Mouse (Mus musculus) neural tube, embryonic 15.5 days (tissue): Measurements from ENCODE around the gene Fam19a2. TPM values are rescaled to one million over a fixed set of nuclear protein-coding genes. Genes with fewer than 3 reads are reported as not detected.

Experiments
- ATAC-seq: fragments of 200-750 bp; cut with Nextera tagmentation; 2 replicates; pipeline ENCODE4 v1.8.0; 2017; ENCODE audit warnings: mild to moderate bottlenecking, moderate TSS enrichment, moderate library complexity; ENCODE audit not compliant: low FRiP score
- H3K27ac ChIP-seq: fragments of 300-500 bp; sonication (generic); replicated peaks from 2 replicates; pipeline ENCODE4 v1.5.1; 2015; ENCODE audit warnings: mild to moderate bottlenecking, inconsistent platforms
- H3K27me3 ChIP-seq: fragments of 300-500 bp; sonication (generic); replicated peaks from 2 replicates; pipeline ENCODE4 v1.6.1; 2015; ENCODE audit warnings: inconsistent platforms
- H3K36me3 ChIP-seq: fragments of 300-500 bp; sonication (generic); 2 replicates; pipeline ENCODE4 v1.6.1; 2015; ENCODE audit warnings: inconsistent platforms
- H3K4me1 ChIP-seq: fragments of 300-500 bp; sonication (generic); 2 replicates; pipeline ENCODE4 v1.6.1; 2015; ENCODE audit warnings: inconsistent platforms
- H3K4me2 ChIP-seq: fragments of 300-500 bp; sonication (generic); 2 replicates; pipeline ENCODE4 v1.6.1; 2015; ENCODE audit warnings: inconsistent platforms, mild to moderate bottlenecking, moderate library complexity
- H3K4me3 ChIP-seq: fragments of 300-500 bp; sonication (generic); replicated peaks from 2 replicates; pipeline ENCODE4 v1.5.1; 2015; ENCODE audit warnings: mild to moderate bottlenecking, inconsistent platforms
- H3K9ac ChIP-seq: fragments of 300-500 bp; sonication (generic); replicated peaks from 2 replicates; pipeline ENCODE4 v1.6.1; 2015; ENCODE audit warnings: mild to moderate bottlenecking, inconsistent platforms
- H3K9me3 ChIP-seq: fragments of 300-500 bp; sonication (generic); replicated peaks from 2 replicates; pipeline ENCODE4 v1.6.1; 2016; ENCODE audit warnings: inconsistent platforms
- WGBS: fragments of 180-500 bp; shearing (Covaris S2); methylation state at CpG from one replicate; pipeline ENCODE4 v1.1.7; 2015; ENCODE audit warnings: mixed read lengths; 5-methylcytosine and 5-hydroxymethylcytosine counted together
- polyA plus RNA-seq: library from polyadenylated mRNA; unstranded; fragments of >200 nt; fragmentation: Nextera tagmentation; extraction: Ambion mirVana; gene quantifications from 2 replicates; pipeline ENCODE4 v1.2.1, GENCODE M21; 2015

The Fam19a2 gene
- polyA plus RNA-seq, 1 experiment from 2014 or later = 47.1 TPM

- Histone ChIP-seq H3K9me3 (no peaks in the 10 kb centered on the region), H3K9ac (no peak overlapping the region), H3K4me3 (no peak overlapping the region), H3K27me3 (no peaks in the 10 kb centered on the region), H3K36me3 (no peaks in the 10 kb centered on the region), H3K27ac (no peak overlapping the region), H3K4me2 (no peak overlapping the region), H3K4me1 (peaks cover 6% of the 10 kb centered on the region; the same call in 1 of the 2 replicates)
- ATAC-seq = no peak
- WGBS = 81% methylated on average over 9 of the region's 9 CpGs
These were observed 131.6 kb downstream of the Fam19a2 start for GRCm38 (mm10) chr10:123395429-123395828.

DNA sequence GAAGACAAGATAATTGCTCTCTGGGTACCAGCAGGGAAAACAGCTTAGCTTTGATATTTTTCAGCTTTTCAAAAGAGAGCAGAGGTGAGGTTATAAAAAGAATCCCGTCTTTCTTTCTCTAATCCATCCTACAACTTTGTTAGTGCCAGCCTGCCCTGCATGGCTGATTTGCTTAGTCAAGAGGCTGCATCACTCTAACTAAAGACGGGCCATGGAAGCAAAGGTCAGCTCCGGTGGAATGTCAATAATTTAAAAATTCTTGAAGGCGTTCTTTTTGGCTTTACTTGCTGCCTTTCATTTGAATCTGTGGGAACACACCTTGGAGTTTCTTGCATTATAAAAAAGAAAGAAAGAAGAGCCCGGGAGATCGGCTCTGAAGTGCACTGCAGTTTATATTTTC, 134.3 kb downstream of the Fam19a2 start:
- Histone ChIP-seq H3K9me3 (no peaks in the 10 kb centered on the region), H3K27ac (no peak overlapping the region), H3K27me3 (no peaks in the 10 kb centered on the region), H3K4me1 (peaks cover 6% of the 10 kb centered on the region; the same call in 1 of the 2 replicates), H3K4me3 (no peak overlapping the region), H3K36me3 (no peaks in the 10 kb centered on the region), H3K9ac (no peak overlapping the region), H3K4me2 (no peak overlapping the region)
- WGBS = 53% methylated on average over 6 of the region's 6 CpGs
- ATAC-seq = no peak

DNA sequence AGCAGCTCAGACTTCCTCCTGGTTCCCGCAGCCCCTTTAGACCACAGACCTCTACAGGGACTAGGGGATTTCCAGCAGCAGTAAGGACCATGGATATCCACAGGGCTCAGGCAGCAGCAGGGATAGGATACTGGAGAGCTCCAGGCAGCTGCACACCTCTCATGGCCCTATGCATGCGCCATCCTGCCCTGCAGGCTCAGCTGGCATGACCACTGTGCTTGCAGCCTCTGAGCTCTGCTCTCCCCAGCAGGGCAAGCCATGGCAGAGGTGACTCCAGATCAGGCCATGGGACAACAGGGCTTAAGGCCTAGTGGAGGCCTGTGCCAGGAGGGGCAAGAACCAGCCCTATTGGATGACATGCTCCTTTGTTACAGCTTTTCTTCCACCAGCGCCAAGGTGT, 137.4 kb downstream of the Fam19a2 start:
- 0 out of 2 replicates have a peak, but pooled peaks cover 4% of the 10 kb centered on the region for H3K9me3 ChIP-seq
- H3K4me3 ChIP-seq = no peak overlapping the region
- no peaks in the 10 kb centered on the region for H3K36me3 ChIP-seq
- H3K27ac ChIP-seq = no peak overlapping the region
- no peaks in the 10 kb centered on the region for H3K27me3 ChIP-seq
- H3K4me2 ChIP-seq = no peak overlapping the region
- ATAC-seq = no peak
- peaks cover 6% of the 10 kb centered on the region; the same call in 1 of the 2 replicates for H3K4me1 ChIP-seq
- 91% methylated on average over 3 of the region's 3 CpGs for WGBS
- H3K9ac ChIP-seq = no peak overlapping the region

- Histone ChIP-seq H3K9ac (no peak overlapping the region), H3K36me3 (no peaks in the 10 kb centered on the region), H3K4me3 (no peak overlapping the region), H3K4me2 (no peak overlapping the region), H3K27me3 (no peaks in the 10 kb centered on the region), H3K27ac (no peak overlapping the region), H3K4me1 (peaks cover 6% of the 10 kb centered on the region; the same call in 1 of the 2 replicates), H3K9me3 (0 out of 2 replicates have a peak, but pooled peaks cover 4% of the 10 kb centered on the region)
- no peak for ATAC-seq
- 40% methylated on average over 3 of the region's 3 CpGs for WGBS
These were observed 138.7 kb downstream of the Fam19a2 start for GRCm38 (mm10) chr10:123402460-123402859.

DNA sequence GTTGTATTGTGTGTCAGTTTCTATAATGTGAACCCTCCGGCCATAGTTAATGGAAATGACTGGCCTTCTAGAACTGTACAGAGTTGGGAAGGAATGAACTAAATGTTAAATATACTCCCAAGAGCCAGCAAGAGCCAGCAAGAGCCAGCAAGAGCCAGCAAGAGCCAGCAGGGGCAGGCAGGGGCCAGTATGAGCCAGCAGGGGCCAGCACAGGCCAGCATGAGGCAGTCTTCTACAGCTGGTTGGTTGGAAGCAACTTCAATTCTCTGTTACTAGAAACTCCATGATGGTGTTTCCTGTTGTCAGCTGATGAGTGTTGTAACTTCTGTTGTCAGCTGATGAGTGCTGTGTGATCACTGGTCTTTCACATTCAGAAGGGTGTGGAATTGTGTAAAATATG, 151.2 kb downstream of the Fam19a2 start:
- Histone ChIP-seq H3K4me3 (no peak overlapping the region), H3K27me3 (no peaks in the 10 kb centered on the region), H3K36me3 (no peaks in the 10 kb centered on the region), H3K4me2 (no peak overlapping the region), H3K9ac (no peak overlapping the region), H3K4me1 (peaks cover 8% of the 10 kb centered on the region), H3K27ac (no peak overlapping the region), H3K9me3 (no peaks in the 10 kb centered on the region)
- WGBS = 94% methylated on average over 1 of the region's 1 CpGs
- ATAC-seq = no peak

DNA sequence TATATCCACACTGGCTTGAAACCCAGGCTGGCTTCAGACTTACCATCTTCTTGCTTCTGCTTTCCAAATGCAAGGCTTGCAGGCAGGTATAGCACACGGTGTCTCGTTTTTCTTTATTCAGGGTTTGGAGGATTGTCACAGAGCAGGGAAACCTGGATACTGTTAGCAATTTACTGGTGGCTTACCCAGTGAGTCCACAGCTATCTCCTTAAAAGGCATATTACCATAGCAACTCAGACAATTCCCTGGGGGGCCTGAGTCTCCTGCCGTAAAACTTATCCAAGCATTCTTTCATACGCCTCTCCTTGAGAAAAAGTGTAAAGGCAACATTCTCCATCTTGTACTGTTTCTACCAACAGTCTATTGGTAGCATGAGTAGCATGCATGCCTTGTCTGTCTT, 152.2 kb downstream of the Fam19a2 start:
- Histone ChIP-seq H3K4me2 (no peak overlapping the region), H3K27ac (no peak overlapping the region; the same call in 1 of the 2 replicates), H3K9ac (no peak overlapping the region), H3K4me1 (peaks cover 8% of the 10 kb centered on the region), H3K36me3 (no peaks in the 10 kb centered on the region), H3K27me3 (no peaks in the 10 kb centered on the region), H3K9me3 (no peaks in the 10 kb centered on the region), H3K4me3 (no peak overlapping the region)
- 35% methylated on average over 4 of the region's 4 CpGs for WGBS
- ATAC-seq = peak; percentile 41; the same call in 1 of the 2 replicates

GRCm38 (mm10) chr10:123418616-123419173, 154.9 kb downstream of the Fam19a2 start:
- WGBS = 75% methylated on average over 7 of the region's 7 CpGs
- Histone ChIP-seq H3K4me2 (no peak overlapping the region), H3K4me3 (no peak overlapping the region), H3K9me3 (no peaks in the 10 kb centered on the region), H3K36me3 (no peaks in the 10 kb centered on the region), H3K9ac (no peak overlapping the region), H3K4me1 (peaks cover 8% of the 10 kb centered on the region), H3K27ac (no peak overlapping the region), H3K27me3 (no peaks in the 10 kb centered on the region)
- ATAC-seq = no peak

GRCm38 (mm10) chr10:123420249-123420648, 156.5 kb downstream of the Fam19a2 start:
- Histone ChIP-seq H3K36me3 (no peaks in the 10 kb centered on the region), H3K9ac (no peak overlapping the region), H3K4me2 (no peak overlapping the region), H3K9me3 (no peaks in the 10 kb centered on the region), H3K27me3 (no peaks in the 10 kb centered on the region), H3K4me1 (peaks cover 8% of the 10 kb centered on the region), H3K4me3 (no peak overlapping the region), H3K27ac (no peak overlapping the region)
- ATAC-seq = no peak
- WGBS = 89% methylated on average over 1 of the region's 1 CpGs

GRCm38 (mm10) chr10:123424482-123424881, 160.7 kb downstream of the Fam19a2 start:
- H3K4me1 ChIP-seq = no peaks in the 10 kb centered on the region
- no peak for ATAC-seq
- no peaks in the 10 kb centered on the region for H3K27me3 ChIP-seq
- H3K4me2 ChIP-seq = no peak overlapping the region
- no peak overlapping the region for H3K27ac ChIP-seq
- no peaks in the 10 kb centered on the region for H3K9me3 ChIP-seq
- no peaks in the 10 kb centered on the region for H3K36me3 ChIP-seq
- 86% methylated on average over 3 of the region's 3 CpGs for WGBS
- no peak overlapping the region for H3K4me3 ChIP-seq
- no peak overlapping the region for H3K9ac ChIP-seq

DNA sequence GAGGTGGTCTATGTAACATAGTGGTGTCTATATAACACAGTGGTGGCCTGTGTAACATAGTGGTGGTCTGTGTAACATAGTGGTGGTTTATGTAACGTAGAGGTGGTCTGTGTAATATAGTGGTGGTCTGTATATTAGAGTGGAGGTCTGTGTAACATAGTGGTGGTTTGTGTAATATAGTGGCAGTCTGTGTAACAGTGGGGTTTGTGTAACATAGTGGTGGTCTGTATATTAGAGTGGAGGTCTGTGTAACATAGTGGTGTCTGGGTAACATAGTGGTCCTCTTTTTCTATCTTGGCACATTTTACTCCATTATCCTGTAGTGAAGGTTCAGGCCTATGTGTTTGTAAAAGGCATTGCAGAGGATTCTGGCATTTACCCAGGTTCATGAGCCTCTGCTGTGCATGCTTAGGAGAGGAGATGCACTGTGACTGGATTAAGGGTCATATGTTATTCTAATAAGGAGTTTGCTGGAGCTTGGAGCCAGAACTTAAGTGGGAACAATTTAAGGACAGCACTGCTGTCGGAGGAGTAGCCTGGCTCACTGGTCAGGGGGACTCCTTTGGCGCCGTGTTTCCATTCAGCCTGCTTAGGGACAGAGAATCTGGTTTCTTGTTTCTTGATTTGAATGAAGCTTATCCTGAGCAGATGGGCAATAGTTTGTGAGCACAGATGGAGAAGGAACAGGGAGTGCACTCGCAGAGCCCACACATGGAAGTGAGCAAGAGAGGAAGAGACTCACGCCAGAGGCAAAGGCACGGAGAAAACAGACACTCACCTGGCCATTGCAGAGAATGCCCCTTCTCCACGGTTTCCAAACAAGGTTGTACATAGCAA, 162.9 kb downstream of the Fam19a2 start:
- no peak for ATAC-seq
- Histone ChIP-seq H3K36me3 (no peaks in the 10 kb centered on the region), H3K4me2 (no peak overlapping the region), H3K27me3 (no peaks in the 10 kb centered on the region), H3K9ac (no peak overlapping the region), H3K27ac (no peak overlapping the region), H3K9me3 (no peaks in the 10 kb centered on the region), H3K4me1 (no peaks in the 10 kb centered on the region), H3K4me3 (no peak overlapping the region)
- WGBS = 79% methylated on average over 8 of the region's 8 CpGs

DNA sequence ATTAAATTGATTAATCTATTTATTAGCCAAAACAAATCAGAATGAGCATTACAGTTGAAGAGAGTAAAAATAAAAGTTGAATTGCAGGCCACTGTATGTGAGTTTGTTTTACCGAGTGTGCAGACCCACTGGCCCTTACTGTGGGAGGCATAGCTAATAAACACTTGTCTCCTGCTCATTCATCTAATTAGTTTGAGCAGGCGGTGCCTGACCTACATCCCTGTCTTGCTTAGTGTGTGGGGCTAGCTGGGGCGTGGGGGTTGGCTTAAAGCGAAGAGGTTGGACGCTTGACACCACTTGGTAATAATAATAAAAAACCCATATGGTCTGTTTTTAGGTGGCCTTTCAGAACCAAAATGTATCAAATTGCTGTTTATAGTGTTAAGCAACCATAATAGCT, 167.8 kb downstream of the Fam19a2 start:
- H3K4me2 ChIP-seq = no peak overlapping the region
- no peaks in the 10 kb centered on the region for H3K27me3 ChIP-seq
- no peaks in the 10 kb centered on the region for H3K4me1 ChIP-seq
- no peak overlapping the region for H3K4me3 ChIP-seq
- no peak overlapping the region for H3K27ac ChIP-seq
- H3K36me3 ChIP-seq = no peaks in the 10 kb centered on the region
- no peaks in the 10 kb centered on the region for H3K9me3 ChIP-seq
- WGBS = 53% methylated on average over 5 of the region's 5 CpGs
- no peak for ATAC-seq
- H3K9ac ChIP-seq = no peak overlapping the region

DNA sequence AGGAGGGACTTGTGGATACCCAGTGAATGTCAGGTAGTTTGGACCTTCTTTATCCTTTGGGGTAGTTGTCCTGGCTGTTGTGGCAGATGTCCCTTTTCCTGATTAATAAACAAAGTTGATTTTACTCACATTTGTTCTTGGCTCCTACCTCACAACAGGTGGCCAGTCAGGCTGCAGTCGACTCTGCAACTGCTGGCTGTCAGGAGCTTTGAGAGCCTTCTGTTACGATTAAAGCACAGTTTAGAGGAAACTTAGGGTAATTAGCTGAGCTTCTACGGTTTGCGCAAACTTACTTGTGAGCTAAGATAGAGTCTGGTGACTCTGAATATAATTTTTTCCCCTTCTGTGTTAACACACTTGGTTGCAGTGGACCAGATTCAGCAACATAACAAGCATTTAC, 173.8 kb downstream of the Fam19a2 start:
- H3K4me1 ChIP-seq = no peaks in the 10 kb centered on the region
- WGBS = 81% methylated on average over 4 of the region's 4 CpGs
- no peaks in the 10 kb centered on the region for H3K36me3 ChIP-seq
- ATAC-seq = no peak
- H3K4me3 ChIP-seq = no peak overlapping the region
- H3K27me3 ChIP-seq = no peaks in the 10 kb centered on the region
- H3K9me3 ChIP-seq = no peaks in the 10 kb centered on the region
- H3K27ac ChIP-seq = no peak overlapping the region
- H3K9ac ChIP-seq = no peak overlapping the region
- no peak overlapping the region for H3K4me2 ChIP-seq
